Mouse (Mus musculus): ENCODE data around the gene 2200002J24Rik. TPM values are rescaled to one million over a fixed set of nuclear protein-coding genes. Genes with fewer than 3 reads are reported as not detected.
"Not testable (repeated sequence)": the region's sequence is repeated elsewhere in the genome, so short reads cannot be mapped to it uniquely, and the experiment has no call there.

The 2200002J24Rik gene
- polyA plus RNA-seq, 1 experiment: not detected

DNA sequence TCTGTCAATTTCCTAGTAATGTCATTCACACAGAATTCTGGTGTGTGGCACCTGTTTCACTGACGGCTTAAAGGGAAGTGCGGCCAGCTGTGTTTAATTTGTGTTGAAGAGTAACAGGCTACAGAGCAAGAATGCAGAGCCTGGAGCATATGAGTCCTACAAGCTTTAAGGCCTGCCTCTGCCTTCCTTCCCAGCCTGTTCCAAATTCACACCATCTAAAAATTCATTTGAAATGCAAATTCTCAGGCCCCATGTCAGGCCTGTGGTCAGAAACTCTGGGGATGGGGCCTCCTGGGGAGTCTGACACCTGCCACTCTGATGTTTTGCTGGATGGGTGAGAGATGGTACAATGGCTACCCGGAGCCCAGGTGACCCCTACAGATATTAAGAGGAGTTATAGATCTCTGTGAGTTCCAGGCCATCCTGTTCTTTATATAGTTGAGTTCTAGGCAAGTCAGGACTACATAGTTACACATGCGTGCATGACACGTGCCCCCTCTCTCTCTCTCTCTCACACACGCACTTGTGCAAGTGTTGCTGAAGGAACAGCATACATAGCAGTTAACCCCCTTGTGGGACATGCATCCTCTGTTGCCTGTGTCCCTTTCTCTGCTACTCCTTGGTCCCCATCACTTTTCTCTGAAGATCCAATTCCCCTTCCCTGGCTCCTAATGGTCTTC, 24.7 kb downstream of the 2200002J24Rik start:
- H3K9me3 ChIP-seq: no peaks in the 10 kb centered on the region
- peaks cover 29% of the 10 kb centered on the region for H3K27me3 ChIP-seq (replicated peaks)
- TF ChIP-seq GATA1 (IDR thresholded peaks at IDR 0.05; ENCODE audit: borderline replicate concordance, low read length) (no peak), FLI1 (IDR thresholded peaks at IDR 0.05; ENCODE audit: low read length) (no peak)
- peaks cover 32% of the 10 kb centered on the region for H3K36me3 ChIP-seq (replicated peaks; ENCODE audit: low read length)
- H3K4me3 ChIP-seq (replicated peaks): no peak overlapping the region
- peaks cover 45% of the 10 kb centered on the region for H3K4me1 ChIP-seq

DNA sequence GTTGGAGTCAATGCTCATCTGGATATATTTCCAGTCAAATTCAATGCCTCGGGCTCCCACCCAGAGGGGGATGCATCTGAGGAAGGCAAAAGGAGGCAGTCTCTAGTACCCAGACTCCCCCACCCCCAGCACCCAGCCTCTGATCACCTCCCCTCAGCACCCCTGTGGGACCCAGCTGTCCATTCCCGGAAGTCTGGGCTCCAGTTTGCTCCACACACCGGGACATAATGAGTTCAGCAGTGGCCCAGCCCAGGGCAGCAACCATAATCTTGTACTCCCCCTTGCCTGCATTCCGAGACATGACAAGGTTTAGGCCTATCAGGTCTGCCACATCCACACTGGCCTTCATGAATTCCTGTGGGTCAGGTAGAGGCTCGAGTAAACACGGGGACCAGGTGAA, 29.5 kb downstream of the 2200002J24Rik start:
- peak overlapping the region; percentile 97 for H3K4me3 ChIP-seq (replicated peaks)

DNA sequence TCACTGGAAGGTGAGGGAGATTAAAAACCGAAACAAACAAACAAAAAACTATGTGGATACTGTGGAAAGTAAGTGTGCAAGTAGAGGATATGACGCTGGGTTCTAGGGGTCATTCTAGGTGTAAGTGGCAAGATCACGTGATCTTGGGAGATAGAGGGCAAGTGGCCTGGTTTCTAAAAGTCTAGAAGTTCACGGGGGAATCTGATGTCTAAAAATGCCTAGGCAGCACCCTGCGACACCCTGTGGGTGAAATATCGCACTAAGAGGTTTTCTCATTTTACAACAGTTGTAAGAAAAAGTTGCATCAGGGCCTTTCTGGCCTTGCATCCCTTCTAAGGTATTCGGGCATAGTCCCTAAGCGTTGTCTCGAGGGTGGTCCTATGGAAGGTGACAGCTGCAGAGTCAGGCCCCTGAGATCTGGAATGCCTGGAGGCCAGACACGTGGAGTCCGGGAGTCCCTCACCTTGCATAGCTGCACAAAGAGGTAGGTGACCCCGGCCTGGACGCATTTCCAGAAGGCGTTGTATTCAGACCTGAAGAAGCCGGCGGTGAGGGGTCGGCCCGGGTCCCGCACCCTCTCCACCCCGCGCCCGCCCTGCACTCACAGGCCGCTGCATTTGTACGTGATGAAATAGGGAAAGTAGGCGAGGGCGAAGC, 30.1 kb downstream of the 2200002J24Rik start:
- Histone ChIP-seq H3K9me3 (no peaks in the 10 kb centered on the region), H3K4me3 (replicated peaks) (peak overlapping the region; percentile 97), H3K4me1 (peaks cover 42% of the 10 kb centered on the region), H3K36me3 (replicated peaks; ENCODE audit: low read length) (peaks cover 61% of the 10 kb centered on the region), H3K27me3 (replicated peaks) (no peaks in the 10 kb centered on the region)
- TF ChIP-seq FLI1 (IDR thresholded peaks at IDR 0.05; ENCODE audit: low read length): no peak
- TF ChIP-seq GATA1 (IDR thresholded peaks at IDR 0.05; ENCODE audit: borderline replicate concordance, low read length): no peak

More for the DNA sequence above, 29.5 kb downstream of the 2200002J24Rik start:
- H3K27me3 ChIP-seq (replicated peaks): no peaks in the 10 kb centered on the region
- H3K9me3 ChIP-seq: no peaks in the 10 kb centered on the region
- H3K36me3 ChIP-seq (replicated peaks; ENCODE audit: low read length): peaks cover 55% of the 10 kb centered on the region
- H3K4me1 ChIP-seq: peaks cover 42% of the 10 kb centered on the region
- TF ChIP-seq FLI1 (IDR thresholded peaks at IDR 0.05; ENCODE audit: low read length) (no peak), GATA1 (IDR thresholded peaks at IDR 0.05; ENCODE audit: borderline replicate concordance, low read length) (no peak)

DNA sequence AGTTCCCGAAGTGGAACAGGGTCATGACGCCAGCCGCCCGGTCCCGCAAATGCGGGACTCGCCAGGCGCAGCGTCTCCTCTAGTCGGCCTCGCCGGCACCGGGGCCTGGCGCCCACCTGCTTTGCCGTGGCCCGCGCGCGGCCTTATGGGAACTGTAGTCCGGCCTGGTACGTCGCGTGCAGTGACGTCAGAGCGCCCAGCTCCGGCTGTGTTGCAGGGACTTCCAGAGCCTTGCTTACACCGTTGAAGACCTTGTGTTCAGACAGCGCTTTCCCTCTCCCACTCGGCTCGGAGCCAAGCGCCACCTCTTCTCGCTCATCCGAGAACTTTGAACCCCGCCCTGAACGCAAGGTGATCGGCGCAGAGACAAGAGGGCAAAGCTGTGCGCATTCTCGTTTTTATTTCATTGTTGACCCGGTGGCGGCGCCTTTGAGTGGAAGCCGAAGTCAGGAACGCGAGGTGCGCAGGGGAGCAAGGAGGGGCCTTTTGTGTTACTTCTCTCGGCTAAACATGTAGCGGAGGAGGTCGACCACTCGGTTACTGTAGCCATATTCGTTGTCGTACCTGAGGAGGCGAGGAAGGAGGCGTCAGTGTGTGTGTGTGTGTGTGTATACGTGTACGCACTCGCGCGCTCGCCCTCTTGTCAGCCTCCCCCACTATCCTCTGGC, 30.8 kb downstream of the 2200002J24Rik start, which contains the start of gene Tmem147:
Gene Tmem147, minus strand, starts transcription at position 145 of the 668 bp plus-strand sequence.
- no peaks in the 10 kb centered on the region for H3K27me3 ChIP-seq (replicated peaks)
- H3K9me3 ChIP-seq: no peaks in the 10 kb centered on the region
- H3K36me3 ChIP-seq (replicated peaks; ENCODE audit: low read length): peaks cover 68% of the 10 kb centered on the region
- peaks cover 41% of the 10 kb centered on the region for H3K4me1 ChIP-seq
- TF ChIP-seq GATA1 (IDR thresholded peaks at IDR 0.05; ENCODE audit: borderline replicate concordance, low read length) (no peak), FLI1 (IDR thresholded peaks at IDR 0.05; ENCODE audit: low read length) (no peak)
- peak within 1 kb of the TSS; percentile 97 for H3K4me3 ChIP-seq (replicated peaks)

DNA sequence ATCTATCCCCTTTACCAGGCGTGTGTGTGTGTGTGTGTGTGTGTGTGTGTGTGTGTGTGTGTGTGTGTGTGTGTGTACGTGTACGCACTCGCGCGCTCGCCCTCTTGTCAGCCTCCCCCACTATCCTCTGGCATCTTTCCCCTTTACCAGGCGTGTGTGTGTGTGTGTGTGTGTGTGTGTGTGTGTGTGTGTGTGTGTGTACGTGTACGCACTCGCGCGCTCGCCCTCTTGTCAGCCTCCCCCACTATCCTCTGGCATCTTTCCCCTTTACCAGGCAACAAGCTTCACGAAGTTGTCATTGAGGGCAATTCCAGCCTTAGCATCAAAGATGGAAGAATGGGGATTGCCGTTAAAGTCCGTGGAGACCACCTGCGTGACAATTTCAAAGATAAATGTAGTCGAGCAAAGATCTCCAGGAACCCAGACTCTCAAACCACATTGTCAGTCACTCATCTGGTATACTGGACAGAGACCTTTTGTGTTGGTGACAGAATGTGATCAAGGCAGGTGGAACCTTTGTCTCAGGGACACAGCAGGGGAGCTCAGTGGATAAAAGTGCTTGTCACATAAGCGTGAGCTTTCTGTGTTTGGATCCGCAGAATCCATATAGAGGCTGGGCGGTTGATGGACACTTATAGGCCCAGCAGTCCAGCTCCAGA, 31.5 kb downstream of the 2200002J24Rik start:
- H3K27me3 ChIP-seq (replicated peaks); H3K9me3 ChIP-seq: not testable (repeated sequence)
- Histone ChIP-seq H3K36me3 (replicated peaks; ENCODE audit: low read length) (peaks cover 72% of the 10 kb centered on the region), H3K4me1 (peaks cover 37% of the 10 kb centered on the region), H3K4me3 (replicated peaks) (peak overlapping the region; percentile 97)

DNA sequence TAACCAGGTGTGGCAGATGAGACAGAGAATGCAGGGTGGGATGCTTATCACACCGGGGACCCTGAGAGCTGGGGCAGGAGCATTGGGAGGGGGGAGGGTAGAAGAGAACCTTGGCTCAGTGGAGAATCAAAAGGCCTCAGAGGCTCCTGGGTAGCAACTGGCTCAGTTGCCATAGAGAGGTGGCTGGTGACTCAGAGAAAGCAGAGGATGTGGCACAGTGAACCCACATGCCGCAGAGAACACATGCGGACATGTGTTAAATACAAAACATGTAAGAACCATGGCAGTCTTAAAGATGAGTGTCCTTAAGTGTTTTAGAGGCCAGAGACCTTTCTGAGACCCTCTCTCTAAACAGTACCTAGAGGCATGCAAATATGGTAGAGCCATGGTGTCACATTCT, 37.5 kb downstream of the 2200002J24Rik start:
- Histone ChIP-seq H3K4me1 (no peaks in the 10 kb centered on the region; the same call in 1 of the 2 replicates), H3K36me3 (replicated peaks; ENCODE audit: low read length) (peaks cover 78% of the 10 kb centered on the region), H3K4me3 (replicated peaks) (no peak overlapping the region), H3K27me3 (replicated peaks) (no peaks in the 10 kb centered on the region), H3K9me3 (peaks cover 5% of the 10 kb centered on the region)
- TF ChIP-seq FLI1 (IDR thresholded peaks at IDR 0.05; ENCODE audit: low read length) (no peak), GATA1 (IDR thresholded peaks at IDR 0.05; ENCODE audit: borderline replicate concordance, low read length) (no peak)

DNA sequence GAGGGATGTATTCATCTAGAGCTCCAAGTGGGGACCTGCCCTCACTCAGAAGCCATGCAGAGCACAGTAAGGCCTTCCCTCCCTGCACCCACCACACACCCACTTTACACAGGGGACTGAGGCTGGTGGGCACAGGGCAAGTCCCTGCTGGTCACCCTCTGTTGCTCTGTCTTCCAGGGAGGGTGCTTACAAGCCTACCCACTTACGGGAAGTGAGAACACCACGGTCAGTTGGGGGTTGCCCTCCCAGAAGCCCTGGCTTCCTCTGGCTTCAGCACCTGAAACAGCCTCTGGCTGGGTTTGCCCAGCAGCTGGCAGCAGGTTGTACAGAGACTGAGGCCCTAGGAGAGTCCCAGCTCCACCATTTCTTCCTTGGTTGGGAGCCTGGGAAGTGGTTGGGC, 43.8 kb downstream of the 2200002J24Rik start:
- H3K36me3 ChIP-seq (replicated peaks; ENCODE audit: low read length): peaks cover 17% of the 10 kb centered on the region
- H3K4me3 ChIP-seq (replicated peaks): peak overlapping the region; percentile 47
- not testable (repeated sequence) for H3K27me3 ChIP-seq (replicated peaks); H3K4me1 ChIP-seq; H3K9me3 ChIP-seq

DNA sequence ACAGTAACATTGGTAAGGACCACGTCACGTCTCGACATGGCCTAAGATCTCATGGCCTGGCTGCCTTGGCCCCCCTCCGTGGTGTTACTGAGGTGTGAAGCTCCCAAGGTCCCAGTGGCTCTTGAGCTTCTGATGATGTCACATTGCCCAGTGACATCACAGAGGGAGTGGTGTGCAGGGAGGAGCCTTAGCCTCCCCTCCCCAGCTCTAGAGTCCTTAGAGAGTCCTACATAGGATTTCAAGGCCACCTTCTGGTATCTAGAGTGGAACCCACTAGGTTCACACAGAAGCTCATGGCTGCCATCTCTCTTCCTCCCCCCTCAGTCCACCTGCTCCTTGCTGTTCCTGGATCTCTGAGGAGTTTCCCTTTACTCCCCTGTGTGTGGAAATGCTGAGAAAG, 44.9 kb downstream of the 2200002J24Rik start, which contains the start of gene Gapdhs:
Gene Gapdhs, minus strand, starts transcription at position 65 of the 400 bp plus-strand sequence.
- peaks cover 10% of the 10 kb centered on the region for H3K9me3 ChIP-seq
- H3K36me3 ChIP-seq (replicated peaks; ENCODE audit: low read length): peaks cover 10% of the 10 kb centered on the region
- H3K4me1 ChIP-seq: not testable (repeated sequence)

DNA sequence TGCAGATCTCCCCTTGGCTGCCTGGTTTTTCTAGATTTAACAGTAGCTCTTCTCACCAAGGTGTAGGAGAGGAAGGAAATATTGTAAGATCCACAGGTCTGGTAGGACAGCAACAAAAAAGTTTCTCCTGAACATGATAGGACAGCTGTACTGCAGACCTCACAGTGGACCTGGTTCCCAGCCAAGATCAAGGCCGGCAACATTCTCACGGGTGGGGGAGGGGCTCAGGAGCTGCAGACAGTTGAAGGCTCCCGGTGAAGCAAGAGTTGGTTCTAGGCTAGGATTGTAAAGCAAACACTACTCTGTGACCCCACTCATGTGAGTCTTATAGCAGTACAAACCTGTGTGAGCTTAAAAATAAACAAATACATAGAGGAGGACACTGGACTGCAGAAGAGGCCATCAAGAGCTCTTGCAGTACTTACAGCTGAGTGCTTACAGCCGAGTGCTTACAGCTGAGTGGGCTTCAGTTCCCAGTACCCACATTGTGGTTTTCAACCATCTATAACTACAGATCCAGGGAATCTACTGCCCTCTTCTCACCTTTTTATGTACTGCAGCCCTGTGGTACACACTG, 45.4 kb downstream of the 2200002J24Rik start:
- Histone ChIP-seq H3K36me3 (replicated peaks; ENCODE audit: low read length) (peaks cover 10% of the 10 kb centered on the region), H3K4me3 (replicated peaks) (no peak overlapping the region), H3K9me3 (peaks cover 10% of the 10 kb centered on the region), H3K27me3 (replicated peaks) (peaks cover 1% of the 10 kb centered on the region), H3K4me1 (peaks cover 7% of the 10 kb centered on the region)
- TF ChIP-seq FLI1 (IDR thresholded peaks at IDR 0.05; ENCODE audit: low read length): no peak
- no peak for TF ChIP-seq GATA1 (IDR thresholded peaks at IDR 0.05; ENCODE audit: borderline replicate concordance, low read length)

More for the DNA sequence above, 44.9 kb downstream of the 2200002J24Rik start, which contains the start of gene Gapdhs:
- H3K4me3 ChIP-seq (replicated peaks): peak within 1 kb of the TSS; percentile 47
- H3K27me3 ChIP-seq (replicated peaks): not testable (repeated sequence)
